Mouse (Mus musculus): ENCODE results near the gene Twnk. TPM values are rescaled to one million over a fixed set of nuclear protein-coding genes. Genes with fewer than 3 reads are reported as not detected.
A peak's percentile ranks its signal among the peaks of the same experiment; 100 is the strongest.

Gene Twnk
- polyA plus RNA-seq, 1 experiment: 13.5 TPM

DNA sequence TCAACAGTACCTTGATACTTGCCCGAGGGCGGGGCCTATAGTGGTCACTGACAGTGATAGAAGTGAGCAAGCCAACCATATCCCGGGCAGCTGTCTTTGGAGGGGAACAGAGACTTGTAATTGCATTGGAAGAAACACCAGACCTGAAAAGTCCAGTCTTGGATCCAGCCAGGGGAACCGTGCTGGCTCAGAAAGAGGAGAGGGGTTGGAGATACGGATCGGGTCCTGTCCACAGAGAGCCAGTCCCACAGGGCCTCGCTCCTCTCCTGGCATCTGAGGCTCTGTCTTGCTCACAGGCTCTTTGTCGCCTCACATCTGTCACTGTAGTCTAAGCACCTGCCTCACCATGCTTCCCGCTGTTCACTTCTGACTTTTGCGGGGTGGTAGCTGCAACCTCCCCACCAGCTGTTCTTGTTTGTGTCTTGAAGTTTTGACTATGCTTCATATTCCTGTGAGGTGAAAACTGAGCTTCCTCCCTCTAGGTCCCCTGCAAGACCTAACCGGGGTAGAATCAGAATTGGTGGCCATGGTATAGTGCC is 39.0 kb downstream of the Twnk start:
- Histone ChIP-seq H3K4me1 (ENCODE audit: control insufficient read depth, insufficient read depth, low read length) (peaks cover 3% of the 10 kb centered on the region), H3K4me3 (replicated peaks; ENCODE audit: control insufficient read depth, low read depth, low read length) (no peak overlapping the region), H3K27ac (ENCODE audit: control insufficient read depth, insufficient read depth, low read depth, low read length, poor library complexity) (no peak overlapping the region)
- no peak for TF ChIP-seq POLR2A (IDR thresholded peaks at IDR 0.05; ENCODE audit: borderline replicate concordance, control insufficient read depth, low read depth, low read length)
- no peak for TF ChIP-seq CTCF (IDR thresholded peaks at IDR 0.05; ENCODE audit: control insufficient read depth, insufficient read depth, low read length)
- 70% methylated on average over 11 of the region's 11 CpGs for WGBS

DNA sequence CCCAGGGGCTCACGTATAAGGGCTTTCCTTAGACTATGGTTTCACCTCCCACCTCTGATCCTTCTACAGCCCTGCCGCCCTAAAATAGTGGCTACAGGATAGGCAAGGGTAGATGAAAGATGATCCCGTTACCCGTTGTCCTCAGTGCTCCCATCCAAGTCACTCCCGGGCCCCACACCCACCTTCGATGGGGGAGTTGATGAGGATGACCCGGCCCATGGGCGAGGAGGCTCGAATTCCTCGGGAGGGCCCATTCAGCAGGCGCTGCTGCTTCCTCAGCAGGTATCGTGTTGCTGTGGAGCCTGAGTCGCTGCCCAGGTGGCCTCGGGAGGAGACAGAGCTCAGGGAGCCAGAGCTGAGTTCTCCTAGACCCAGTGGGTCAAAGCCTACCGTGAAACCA is 39.8 kb downstream of the Twnk start:
- H3K27ac ChIP-seq (ENCODE audit: control insufficient read depth, insufficient read depth, low read depth, low read length, poor library complexity): no peak overlapping the region
- TF ChIP-seq CTCF (IDR thresholded peaks at IDR 0.05; ENCODE audit: control insufficient read depth, insufficient read depth, low read length) (no peak), POLR2A (IDR thresholded peaks at IDR 0.05; ENCODE audit: borderline replicate concordance, control insufficient read depth, low read depth, low read length) (no peak)
- 61% methylated on average over 15 of the region's 15 CpGs for WGBS
- peaks cover 3% of the 10 kb centered on the region for H3K4me1 ChIP-seq (ENCODE audit: control insufficient read depth, insufficient read depth, low read length)
- H3K4me3 ChIP-seq (replicated peaks; ENCODE audit: control insufficient read depth, low read depth, low read length): no peak overlapping the region

DNA sequence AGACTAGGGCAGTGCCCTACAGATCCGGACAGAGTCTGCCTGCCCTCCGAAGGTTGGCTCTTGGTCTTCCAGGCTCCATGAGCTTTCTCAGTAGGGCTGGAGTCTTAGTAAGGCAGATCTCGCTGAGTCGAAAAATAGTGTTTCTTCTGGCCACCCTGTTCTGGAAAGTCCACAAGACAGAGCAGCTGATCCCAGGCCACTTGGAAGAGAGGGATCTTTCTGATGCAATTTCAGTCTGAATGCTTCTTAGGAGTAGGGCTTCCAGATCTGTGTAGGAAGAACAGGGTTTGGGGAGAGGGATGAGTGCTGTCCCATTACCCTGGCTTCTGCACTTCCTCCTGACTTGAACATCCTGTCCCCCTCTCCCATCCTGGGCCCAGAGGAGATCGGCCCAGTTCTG is 40.2 kb downstream of the Twnk start, which contains the start of gene Pdzd7:
Gene Pdzd7 (minus strand): TSS at position 67 of the 400 bp plus-strand sequence.
- TF ChIP-seq CTCF (IDR thresholded peaks at IDR 0.05; ENCODE audit: control insufficient read depth, insufficient read depth, low read length) (no peak), POLR2A (IDR thresholded peaks at IDR 0.05; ENCODE audit: borderline replicate concordance, control insufficient read depth, low read depth, low read length) (no peak)
- no peak within 1 kb of the TSS for H3K27ac ChIP-seq (ENCODE audit: control insufficient read depth, insufficient read depth, low read depth, low read length, poor library complexity)
- no peak within 1 kb of the TSS for H3K4me3 ChIP-seq (replicated peaks; ENCODE audit: control insufficient read depth, low read depth, low read length)
- 65% methylated on average over 5 of the region's 5 CpGs for WGBS
- H3K4me1 ChIP-seq (ENCODE audit: control insufficient read depth, insufficient read depth, low read length): peaks cover 3% of the 10 kb centered on the region

DNA sequence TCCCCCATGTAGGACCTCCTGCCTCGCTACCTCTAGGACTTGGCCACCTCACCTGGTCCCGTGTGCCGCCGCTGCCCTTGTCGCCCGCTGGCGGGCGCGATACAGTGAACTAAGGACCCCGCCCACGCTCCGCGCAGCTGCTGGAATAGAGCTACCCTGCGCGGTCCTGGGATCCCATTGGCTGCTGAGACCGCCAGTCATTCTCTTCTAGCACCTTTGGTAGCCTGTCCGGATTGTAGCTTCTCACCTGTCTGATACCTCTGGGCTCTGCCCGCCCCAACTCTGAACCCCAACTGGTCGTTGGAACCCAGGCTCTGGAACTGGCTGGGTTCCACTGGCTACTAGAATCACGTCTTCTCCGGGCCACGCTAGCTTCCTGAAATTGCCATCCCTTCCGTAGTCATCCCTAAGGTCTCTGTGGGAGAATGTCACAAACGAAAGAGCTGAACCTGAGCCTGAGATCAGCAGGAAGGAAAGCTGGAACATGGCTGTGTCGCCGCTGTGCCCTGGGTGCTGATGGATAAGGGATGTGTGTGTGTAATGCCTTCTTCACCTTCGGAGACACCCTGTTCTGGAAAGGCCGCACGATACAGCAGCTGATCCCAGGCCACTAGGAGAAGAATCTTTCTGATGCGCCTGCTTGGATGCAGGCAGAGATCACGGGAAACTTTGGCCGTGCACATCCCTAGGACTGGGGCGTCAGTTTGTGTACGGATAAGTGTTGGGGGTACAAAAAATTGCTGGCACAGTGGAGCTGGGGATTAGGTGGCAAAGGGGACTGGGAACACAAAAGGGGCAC is 41.3 kb downstream of the Twnk start:
- Histone ChIP-seq H3K4me3 (replicated peaks; ENCODE audit: control insufficient read depth, low read depth, low read length) (peak overlapping the region; percentile 76), H3K27ac (ENCODE audit: control insufficient read depth, insufficient read depth, low read depth, low read length, poor library complexity) (no peak overlapping the region), H3K4me1 (ENCODE audit: control insufficient read depth, insufficient read depth, low read length) (peaks cover 3% of the 10 kb centered on the region)
- no peak for TF ChIP-seq CTCF (IDR thresholded peaks at IDR 0.05; ENCODE audit: control insufficient read depth, insufficient read depth, low read length)
- TF ChIP-seq POLR2A (IDR thresholded peaks at IDR 0.05; ENCODE audit: borderline replicate concordance, control insufficient read depth, low read depth, low read length): no peak
- WGBS: 3% methylated on average over 34 of the region's 34 CpGs

DNA sequence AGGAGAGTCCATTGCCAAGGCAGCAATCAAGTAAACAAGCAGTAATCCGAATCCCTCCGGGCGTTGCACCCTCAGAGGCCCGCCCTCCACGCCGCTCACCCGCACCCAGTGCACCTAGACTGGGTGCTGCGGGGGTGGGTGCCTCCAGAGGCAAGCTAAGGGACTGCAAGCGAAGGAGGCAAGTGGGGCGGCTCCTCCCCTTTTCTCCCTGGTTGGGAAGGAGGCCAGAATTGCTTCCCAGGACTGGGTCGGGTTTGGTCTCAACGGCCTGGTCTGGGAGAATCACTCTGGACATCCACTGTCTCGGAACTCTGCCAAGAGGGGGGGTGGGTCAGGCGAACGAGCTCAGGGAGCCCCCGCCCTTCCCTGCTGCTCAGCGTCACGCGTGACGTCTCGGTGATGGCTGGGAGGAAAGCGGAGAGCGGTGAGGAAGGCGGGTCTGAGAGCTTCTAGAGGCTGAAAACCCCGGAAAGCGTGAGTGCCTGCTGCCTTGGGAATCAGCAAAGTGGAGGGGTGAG is 42.0 kb downstream of the Twnk start, which contains the start of gene Sfxn3:
Gene Sfxn3 (plus strand): TSS at position 87 of the 518 bp plus-strand sequence.
- TF ChIP-seq CTCF (IDR thresholded peaks at IDR 0.05; ENCODE audit: control insufficient read depth, insufficient read depth, low read length) (peak; percentile 63), POLR2A (IDR thresholded peaks at IDR 0.05; ENCODE audit: borderline replicate concordance, control insufficient read depth, low read depth, low read length) (peak; percentile 64)
- Histone ChIP-seq H3K4me3 (replicated peaks; ENCODE audit: control insufficient read depth, low read depth, low read length) (peak within 1 kb of the TSS; percentile 76), H3K4me1 (ENCODE audit: control insufficient read depth, insufficient read depth, low read length) (peaks cover 3% of the 10 kb centered on the region), H3K27ac (ENCODE audit: control insufficient read depth, insufficient read depth, low read depth, low read length, poor library complexity) (peak within 1 kb of the TSS; percentile 77)
- under 1% methylated on average over 26 of the region's 26 CpGs for WGBS

DNA sequence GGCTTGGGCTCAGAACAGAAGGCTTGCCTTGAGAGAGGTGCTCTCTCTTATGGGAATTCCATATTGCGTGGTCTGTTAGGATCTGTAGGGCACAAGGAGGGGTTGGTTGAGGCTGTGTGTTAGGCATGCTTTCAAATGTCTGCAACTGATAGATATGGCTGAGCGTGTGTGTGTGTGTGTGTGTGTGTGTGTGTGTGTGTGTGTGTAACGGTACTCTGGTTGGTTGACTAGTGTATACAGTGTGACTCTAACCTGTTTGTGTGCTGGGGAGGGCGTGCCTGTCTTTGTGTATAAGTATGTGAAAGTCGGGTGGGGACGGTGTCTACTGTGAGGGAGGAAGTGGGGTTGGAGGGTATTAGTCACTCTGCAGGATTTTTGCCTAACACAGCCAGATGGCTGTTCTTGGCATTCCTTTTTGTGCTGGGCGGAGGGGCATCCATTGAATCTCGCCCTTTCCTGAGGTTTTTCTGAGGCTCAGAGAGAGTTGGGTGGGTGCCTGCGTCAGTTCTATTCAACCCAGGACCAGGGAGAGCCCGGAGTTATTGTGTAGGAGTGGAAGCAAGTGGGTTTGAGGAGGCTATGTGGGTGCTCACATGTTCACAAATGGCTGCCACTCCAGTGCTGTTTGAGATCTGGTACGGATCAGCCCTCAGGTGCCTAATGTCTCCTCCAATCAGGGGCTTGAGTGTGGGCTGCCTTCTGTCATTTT is 42.6 kb downstream of the Twnk start:
- Histone ChIP-seq H3K27ac (ENCODE audit: control insufficient read depth, insufficient read depth, low read depth, low read length, poor library complexity) (peak overlapping the region; percentile 77), H3K4me1 (ENCODE audit: control insufficient read depth, insufficient read depth, low read length) (peaks cover 3% of the 10 kb centered on the region), H3K4me3 (replicated peaks; ENCODE audit: control insufficient read depth, low read depth, low read length) (peak overlapping the region; percentile 76)
- no peak for TF ChIP-seq POLR2A (IDR thresholded peaks at IDR 0.05; ENCODE audit: borderline replicate concordance, control insufficient read depth, low read depth, low read length)
- TF ChIP-seq CTCF (IDR thresholded peaks at IDR 0.05; ENCODE audit: control insufficient read depth, insufficient read depth, low read length): no peak
- 5% methylated on average over 11 of the region's 11 CpGs for WGBS

DNA sequence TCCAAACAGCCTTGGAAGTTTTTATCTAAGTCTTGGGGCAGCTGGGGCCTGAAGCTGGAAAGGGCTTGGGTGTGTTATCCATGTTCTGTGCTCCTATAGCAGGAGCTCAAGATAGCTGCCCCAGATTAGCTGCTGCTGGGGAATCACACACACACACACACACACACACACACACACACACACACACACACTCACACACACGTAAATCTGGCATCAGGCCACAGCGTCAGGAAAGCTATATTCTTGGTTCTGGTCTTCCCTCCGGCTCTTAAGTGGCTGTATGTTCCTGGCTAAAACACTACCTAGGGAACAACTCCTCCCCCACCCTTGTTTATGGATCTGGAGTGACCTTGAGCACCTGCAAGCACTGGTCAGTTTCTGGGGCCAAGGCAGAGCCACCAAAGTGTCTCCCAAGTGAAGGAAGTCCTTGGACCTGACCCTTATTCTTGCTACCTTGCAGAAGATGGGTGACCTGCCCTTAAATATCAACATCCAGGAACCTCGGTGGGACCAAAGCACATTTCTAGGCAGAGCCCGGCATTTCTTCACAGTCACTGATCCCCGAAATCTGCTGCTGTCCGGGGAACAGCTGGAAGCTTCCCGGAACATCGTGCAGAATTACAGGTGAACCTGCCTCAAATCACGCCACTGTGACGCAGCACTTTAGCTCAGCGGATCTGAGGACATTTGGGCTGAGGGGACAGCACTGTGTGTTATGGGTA is 43.3 kb downstream of the Twnk start:
- Histone ChIP-seq H3K4me3 (replicated peaks; ENCODE audit: control insufficient read depth, low read depth, low read length) (no peak overlapping the region), H3K27ac (ENCODE audit: control insufficient read depth, insufficient read depth, low read depth, low read length, poor library complexity) (peak overlapping the region; percentile 77), H3K4me1 (ENCODE audit: control insufficient read depth, insufficient read depth, low read length) (peaks cover 3% of the 10 kb centered on the region)
- WGBS: 86% methylated on average over 12 of the region's 12 CpGs
- TF ChIP-seq CTCF (IDR thresholded peaks at IDR 0.05; ENCODE audit: control insufficient read depth, insufficient read depth, low read length) (no peak), POLR2A (IDR thresholded peaks at IDR 0.05; ENCODE audit: borderline replicate concordance, control insufficient read depth, low read depth, low read length) (no peak)

Measured in bone marrow, adult 2 months (tissue).